Mouse (Mus musculus): Measurements from ENCODE around the gene Ppil2. TPM values are rescaled to one million over a fixed set of nuclear protein-coding genes. Genes with fewer than 3 reads are reported as not detected.

The Ppil2 gene
- polyA plus RNA-seq, 1 experiment from 2014 or later = 142 TPM

DNA sequence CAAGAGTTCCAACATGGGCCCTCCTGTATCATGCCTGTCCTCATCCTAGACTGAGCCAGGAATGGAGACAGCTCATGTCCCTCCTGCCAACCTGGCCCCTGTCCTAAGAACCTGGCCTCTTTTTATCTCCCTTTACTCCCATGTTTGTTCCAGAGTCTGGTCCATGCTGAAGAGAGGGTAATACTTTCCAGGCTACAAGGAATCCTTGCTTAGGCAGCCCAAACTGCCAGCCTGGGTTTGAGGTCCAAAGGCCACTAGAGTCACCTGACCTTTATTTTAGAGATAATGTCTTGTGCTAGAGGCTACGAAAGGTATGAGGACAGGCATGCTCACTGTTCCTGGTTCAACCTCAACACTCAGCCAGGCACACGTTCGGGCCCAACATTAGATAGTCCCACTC is 14.1 kb downstream of the Ppil2 start:
- Histone ChIP-seq H3K9ac (no peak overlapping the region), H3K4me2 (replicated peaks) (no peak overlapping the region), H3K27me3 (no peaks in the 10 kb centered on the region), H3K27ac (replicated peaks) (no peak overlapping the region), H3K4me3 (replicated peaks) (no peak overlapping the region), H3K4me1 (no peaks in the 10 kb centered on the region), H3K36me3 (peaks cover 94% of the 10 kb centered on the region), H3K9me3 (replicated peaks) (no peaks in the 10 kb centered on the region)
- no peak for ATAC-seq (ENCODE audit: insufficient number of reproducible peaks, low FRiP score, low TSS enrichment, low read depth)
- 95% methylated on average over 3 of the region's 3 CpGs for WGBS

DNA sequence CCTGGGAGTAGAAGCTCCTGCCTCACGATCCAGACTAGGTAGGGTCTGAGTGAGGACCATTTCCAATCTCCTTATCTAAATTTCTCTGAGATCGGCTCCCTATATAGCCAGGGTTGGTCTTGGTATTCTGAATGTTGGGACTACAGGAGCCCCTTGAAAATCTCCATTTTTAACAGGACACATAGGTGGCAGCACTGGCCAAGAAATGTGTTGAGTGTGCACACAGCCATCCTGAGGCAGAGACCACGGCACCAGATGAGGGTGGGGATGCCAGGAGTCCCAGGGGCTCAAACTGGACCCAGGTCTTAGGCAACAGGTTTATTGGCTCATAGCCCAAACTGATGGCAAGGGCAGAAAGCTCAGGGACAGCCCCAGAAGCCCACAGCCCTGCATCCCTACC is 22.7 kb downstream of the Ppil2 start:
- no peaks in the 10 kb centered on the region for H3K4me1 ChIP-seq
- WGBS = 70% methylated on average over 3 of the region's 3 CpGs
- no peak overlapping the region for H3K9ac ChIP-seq
- ATAC-seq (ENCODE audit: insufficient number of reproducible peaks, low FRiP score, low TSS enrichment, low read depth) = no peak
- no peaks in the 10 kb centered on the region for H3K27me3 ChIP-seq
- H3K27ac ChIP-seq (replicated peaks) = no peak overlapping the region
- no peak overlapping the region for H3K4me3 ChIP-seq (replicated peaks)
- no peak overlapping the region for H3K4me2 ChIP-seq (replicated peaks)
- H3K9me3 ChIP-seq (replicated peaks) = no peaks in the 10 kb centered on the region
- peaks cover 98% of the 10 kb centered on the region for H3K36me3 ChIP-seq

DNA sequence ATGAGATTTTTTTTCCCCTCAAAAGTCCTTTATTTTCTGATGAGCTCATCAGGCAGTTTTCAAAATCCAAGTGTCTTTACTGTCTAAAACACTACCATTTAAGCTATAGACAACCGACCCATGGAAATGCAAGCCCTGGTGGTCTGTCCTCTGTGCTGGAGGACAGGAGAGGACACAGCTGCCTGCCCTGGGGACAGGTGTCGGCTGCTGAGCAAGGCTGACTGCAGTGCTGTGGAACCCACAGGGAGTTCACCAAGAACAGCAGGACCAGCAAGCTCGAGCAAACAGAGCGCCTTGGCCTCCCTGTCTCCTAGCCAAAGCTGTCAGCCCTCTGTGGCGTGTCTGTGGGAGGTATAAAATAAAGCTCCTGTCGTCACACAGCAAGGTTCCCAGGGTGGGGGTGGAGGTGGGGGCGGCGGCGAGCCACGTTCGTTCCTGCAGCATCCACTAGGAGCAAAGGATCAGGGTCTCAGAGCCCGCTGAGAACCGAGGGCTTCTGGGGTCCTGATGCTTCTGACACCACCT is 24.3 kb downstream of the Ppil2 start:
- ATAC-seq (ENCODE audit: insufficient number of reproducible peaks, low FRiP score, low TSS enrichment, low read depth) = no peak
- peaks cover 98% of the 10 kb centered on the region for H3K36me3 ChIP-seq
- no peak overlapping the region for H3K9ac ChIP-seq
- H3K4me2 ChIP-seq (replicated peaks) = no peak overlapping the region
- H3K27ac ChIP-seq (replicated peaks) = no peak overlapping the region
- H3K4me3 ChIP-seq (replicated peaks) = no peak overlapping the region
- H3K27me3 ChIP-seq = no peaks in the 10 kb centered on the region
- no peaks in the 10 kb centered on the region for H3K9me3 ChIP-seq (replicated peaks)
- WGBS = 76% methylated on average over 13 of the region's 13 CpGs
- H3K4me1 ChIP-seq = no peaks in the 10 kb centered on the region

DNA sequence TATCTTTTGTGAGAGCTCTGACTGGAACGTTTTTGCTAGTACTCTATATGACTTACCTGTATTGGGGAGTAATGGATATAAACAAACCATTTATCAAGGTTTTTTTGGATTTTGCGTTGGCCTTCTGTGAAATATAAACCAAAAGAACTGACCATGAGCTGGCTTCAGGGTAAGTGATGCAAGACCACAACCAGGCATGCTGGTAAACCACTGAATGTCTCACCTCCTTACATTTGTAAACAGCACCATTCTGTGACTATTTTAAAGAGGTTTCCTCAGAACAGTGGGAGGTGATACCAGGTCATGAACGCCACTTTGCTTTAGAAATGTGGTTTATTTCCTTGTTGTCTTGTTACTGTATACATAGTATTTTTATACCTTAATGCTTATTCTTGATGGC is 24.8 kb downstream of the Ppil2 start:
- no peaks in the 10 kb centered on the region for H3K27me3 ChIP-seq
- ATAC-seq (ENCODE audit: insufficient number of reproducible peaks, low FRiP score, low TSS enrichment, low read depth) = no peak
- peaks cover 97% of the 10 kb centered on the region for H3K36me3 ChIP-seq
- no peaks in the 10 kb centered on the region for H3K9me3 ChIP-seq (replicated peaks)
- H3K4me1 ChIP-seq = no peaks in the 10 kb centered on the region
- no peak overlapping the region for H3K27ac ChIP-seq (replicated peaks)
- no peak overlapping the region for H3K9ac ChIP-seq
- H3K4me2 ChIP-seq (replicated peaks) = no peak overlapping the region
- WGBS = 82% methylated on average over 3 of the region's 3 CpGs
- H3K4me3 ChIP-seq (replicated peaks) = no peak overlapping the region

DNA sequence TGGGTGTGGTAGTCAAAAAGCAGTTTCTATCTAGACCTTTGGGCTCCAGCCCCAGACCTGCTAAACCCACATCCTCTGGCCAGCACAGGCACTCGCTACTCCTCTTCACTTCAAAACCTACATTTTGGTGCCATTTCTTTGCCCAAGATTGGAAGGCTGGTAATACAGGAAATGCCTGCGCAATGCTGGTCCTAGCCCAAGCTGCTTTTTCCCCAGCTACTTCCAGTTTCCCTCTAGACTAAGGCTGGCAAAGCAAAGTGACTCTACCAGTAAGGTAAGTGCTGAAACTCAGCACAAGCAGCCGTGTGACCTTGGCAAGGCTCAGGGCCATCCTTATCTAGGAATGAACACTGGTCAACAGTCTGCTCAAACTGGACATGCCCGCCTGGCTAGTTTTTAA is 25.4 kb downstream of the Ppil2 start:
- peaks cover 91% of the 10 kb centered on the region for H3K36me3 ChIP-seq
- H3K27ac ChIP-seq (replicated peaks) = no peak overlapping the region
- no peak for ATAC-seq (ENCODE audit: insufficient number of reproducible peaks, low FRiP score, low TSS enrichment, low read depth)

DNA sequence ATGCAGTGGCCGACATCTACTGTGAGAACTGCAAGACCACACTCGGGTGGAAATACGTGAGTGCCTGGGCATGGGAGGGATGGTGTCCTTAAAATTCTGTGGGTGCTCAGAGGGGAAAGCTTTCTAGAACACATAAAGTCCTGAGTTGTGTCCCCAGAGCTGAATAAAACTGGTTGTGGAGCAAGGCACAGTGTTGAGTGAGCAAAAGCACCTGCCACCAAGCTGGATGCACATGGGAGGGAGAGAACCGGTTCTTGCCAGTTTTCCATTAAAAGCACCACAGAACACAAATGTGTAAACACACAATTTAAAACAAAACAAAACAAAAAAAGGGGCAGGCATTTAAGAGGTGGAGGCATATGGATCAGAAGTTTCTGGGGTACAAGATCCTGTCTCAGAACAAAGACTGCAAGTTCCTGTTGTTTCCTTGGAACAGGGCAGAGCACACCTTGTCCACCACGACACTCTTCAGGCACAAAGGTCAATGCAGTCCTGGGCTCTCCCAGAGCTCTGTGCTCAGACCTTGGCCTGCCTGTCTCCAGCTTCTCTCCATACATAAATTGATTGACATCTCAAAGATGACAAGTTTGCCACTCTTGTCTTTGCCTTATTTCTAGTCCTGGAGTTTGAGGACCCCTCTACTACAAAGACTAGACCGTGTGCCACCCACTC is 28.8 kb downstream of the Ppil2 start:
- Histone ChIP-seq H3K4me1 (no peaks in the 10 kb centered on the region), H3K4me3 (replicated peaks) (no peak overlapping the region), H3K27ac (replicated peaks) (no peak overlapping the region), H3K9me3 (replicated peaks) (no peaks in the 10 kb centered on the region), H3K9ac (no peak overlapping the region), H3K27me3 (no peaks in the 10 kb centered on the region), H3K4me2 (replicated peaks) (no peak overlapping the region), H3K36me3 (peaks cover 63% of the 10 kb centered on the region)
- no peak for ATAC-seq (ENCODE audit: insufficient number of reproducible peaks, low FRiP score, low TSS enrichment, low read depth)
- 77% methylated on average over 6 of the region's 6 CpGs for WGBS

More for the DNA sequence above, 25.4 kb downstream of the Ppil2 start:
- no peaks in the 10 kb centered on the region for H3K4me1 ChIP-seq
- H3K4me2 ChIP-seq (replicated peaks) = no peak overlapping the region
- H3K4me3 ChIP-seq (replicated peaks) = no peak overlapping the region
- 91% methylated on average over 4 of the region's 4 CpGs for WGBS
- no peaks in the 10 kb centered on the region for H3K27me3 ChIP-seq
- H3K9ac ChIP-seq = no peak overlapping the region
- H3K9me3 ChIP-seq (replicated peaks) = no peaks in the 10 kb centered on the region

DNA sequence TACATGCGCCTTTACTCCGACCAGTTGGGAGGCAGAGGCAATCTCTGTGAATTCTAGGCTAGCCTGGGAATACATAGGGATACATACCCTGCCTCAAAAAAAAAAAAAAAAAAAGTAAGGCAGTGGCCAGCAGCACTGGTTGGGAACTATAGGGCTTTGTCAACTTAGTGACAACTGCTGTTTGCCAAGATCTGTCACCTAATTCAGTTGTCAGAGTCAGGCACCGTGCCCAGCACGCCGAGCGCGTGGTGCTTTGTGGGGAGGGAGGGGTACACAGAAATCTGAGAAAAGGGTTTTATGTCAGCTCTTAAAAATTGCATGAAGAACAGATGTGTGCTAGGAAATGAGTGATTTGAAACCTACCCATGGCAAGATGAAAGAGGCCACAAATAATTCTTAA is 33.0 kb downstream of the Ppil2 start:
- no peak overlapping the region for H3K9ac ChIP-seq
- no peaks in the 10 kb centered on the region for H3K4me1 ChIP-seq
- H3K9me3 ChIP-seq (replicated peaks) = no peaks in the 10 kb centered on the region
- peaks cover 46% of the 10 kb centered on the region for H3K36me3 ChIP-seq
- H3K27me3 ChIP-seq = no peaks in the 10 kb centered on the region
- ATAC-seq (ENCODE audit: insufficient number of reproducible peaks, low FRiP score, low TSS enrichment, low read depth) = no peak
- H3K4me3 ChIP-seq (replicated peaks) = no peak overlapping the region
- H3K27ac ChIP-seq (replicated peaks) = no peak overlapping the region
- 80% methylated on average over 7 of the region's 7 CpGs for WGBS
- H3K4me2 ChIP-seq (replicated peaks) = no peak overlapping the region

DNA sequence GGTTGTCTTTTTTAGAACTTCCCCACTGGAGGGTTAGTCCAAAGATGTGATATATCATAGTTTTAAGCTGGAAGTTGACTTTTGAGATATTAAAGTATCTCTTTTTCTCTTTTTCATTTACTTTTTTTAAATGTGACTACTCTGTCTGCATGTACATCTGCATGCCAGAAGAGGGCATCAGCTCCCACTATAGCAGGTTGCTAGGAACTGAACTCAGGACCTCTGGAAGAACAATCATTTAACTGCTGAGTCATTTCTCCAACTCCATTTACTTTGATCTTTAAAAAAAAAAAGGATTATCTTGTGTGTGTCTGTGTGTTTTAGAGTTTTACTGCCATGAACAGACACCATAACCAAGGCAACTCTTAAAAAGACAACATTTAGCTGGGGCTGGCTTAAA is 34.2 kb downstream of the Ppil2 start:
- H3K4me3 ChIP-seq (replicated peaks) = no peak overlapping the region
- peaks cover 33% of the 10 kb centered on the region for H3K36me3 ChIP-seq
- no peak overlapping the region for H3K27ac ChIP-seq (replicated peaks)
- no peaks in the 10 kb centered on the region for H3K9me3 ChIP-seq (replicated peaks)
- no peak for ATAC-seq (ENCODE audit: insufficient number of reproducible peaks, low FRiP score, low TSS enrichment, low read depth)
- no peak overlapping the region for H3K9ac ChIP-seq
- no peak overlapping the region for H3K4me2 ChIP-seq (replicated peaks)
- H3K27me3 ChIP-seq = no peaks in the 10 kb centered on the region
- H3K4me1 ChIP-seq = no peaks in the 10 kb centered on the region

DNA sequence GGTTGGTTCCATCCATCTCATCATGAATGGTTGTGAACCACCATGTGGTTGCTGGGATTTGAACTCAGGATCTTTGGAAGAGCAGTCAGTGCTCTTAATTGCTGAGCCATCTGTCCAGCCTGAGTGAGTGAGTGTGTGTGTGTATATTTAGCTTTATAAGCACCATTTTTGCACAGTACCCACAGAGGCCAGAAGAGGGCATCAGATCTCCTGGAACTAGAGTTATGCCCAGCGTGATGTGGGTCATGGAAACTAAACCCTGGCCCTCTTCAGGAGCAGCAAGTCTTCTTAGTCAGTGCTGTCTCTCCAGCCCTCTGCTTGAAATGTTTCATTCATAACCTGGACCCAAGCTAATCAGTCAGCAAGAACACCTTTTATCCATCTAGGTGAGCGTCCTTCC is 34.8 kb downstream of the Ppil2 start:
- H3K4me2 ChIP-seq (replicated peaks) = no peak overlapping the region
- ATAC-seq (ENCODE audit: insufficient number of reproducible peaks, low FRiP score, low TSS enrichment, low read depth) = no peak
- H3K9me3 ChIP-seq (replicated peaks) = no peaks in the 10 kb centered on the region
- 0 out of 2 replicates have a peak, but pooled peaks cover 3% of the 10 kb centered on the region for H3K4me1 ChIP-seq
- no peak overlapping the region for H3K9ac ChIP-seq
- 94% methylated on average over 2 of the region's 2 CpGs for WGBS
- H3K27me3 ChIP-seq = no peaks in the 10 kb centered on the region
- peaks cover 28% of the 10 kb centered on the region for H3K36me3 ChIP-seq
- H3K4me3 ChIP-seq (replicated peaks) = no peak overlapping the region
- no peak overlapping the region for H3K27ac ChIP-seq (replicated peaks)

DNA sequence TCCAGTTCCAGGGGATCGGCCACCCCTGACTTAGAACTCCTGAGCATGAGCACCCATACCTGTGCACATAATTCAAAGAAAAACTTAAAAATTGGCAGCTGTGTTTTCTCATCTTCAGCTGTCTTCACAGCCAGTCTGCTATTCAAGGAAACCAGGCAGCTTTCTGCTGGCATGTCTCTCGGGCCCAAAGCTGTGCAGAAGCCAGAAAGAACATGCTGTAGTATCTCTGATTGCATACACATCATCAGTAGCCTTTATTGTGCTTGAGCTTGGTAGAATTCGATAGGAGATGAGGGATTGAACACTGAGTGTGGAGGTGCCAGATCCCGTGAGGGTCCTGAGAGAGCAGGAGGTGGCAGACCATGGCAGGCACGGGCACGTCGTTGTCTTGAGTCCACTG is 38.1 kb downstream of the Ppil2 start:
- no peak overlapping the region for H3K27ac ChIP-seq (replicated peaks)
- H3K36me3 ChIP-seq = peaks cover 25% of the 10 kb centered on the region
- ATAC-seq (ENCODE audit: insufficient number of reproducible peaks, low FRiP score, low TSS enrichment, low read depth) = no peak
- no peaks in the 10 kb centered on the region for H3K27me3 ChIP-seq
- H3K4me2 ChIP-seq (replicated peaks) = no peak overlapping the region
- H3K9ac ChIP-seq = no peak overlapping the region
- no peak overlapping the region for H3K4me3 ChIP-seq (replicated peaks)
- H3K4me1 ChIP-seq = peaks cover 7% of the 10 kb centered on the region; the same call in 1 of the 2 replicates
- WGBS = 89% methylated on average over 7 of the region's 7 CpGs
- no peaks in the 10 kb centered on the region for H3K9me3 ChIP-seq (replicated peaks)

DNA sequence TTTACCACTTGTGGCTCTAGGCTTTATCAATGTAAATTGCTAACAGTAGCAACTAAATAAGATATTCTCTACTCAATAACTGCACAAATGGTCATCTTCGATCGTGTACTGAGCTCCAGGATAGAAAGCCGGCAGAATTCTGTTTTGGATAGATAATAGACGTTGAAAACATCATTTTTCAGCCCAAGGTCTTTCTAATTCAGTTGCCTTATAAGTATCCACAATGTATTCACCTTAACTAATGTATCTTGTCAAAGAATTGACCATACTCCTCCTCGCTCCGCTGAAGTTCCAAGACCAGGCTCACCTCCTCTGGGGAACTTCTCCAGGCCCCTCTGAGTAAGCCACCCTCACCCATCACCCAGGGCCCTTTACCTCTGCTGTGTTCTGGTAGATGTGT is 40.3 kb downstream of the Ppil2 start:
- H3K27ac ChIP-seq (replicated peaks) = no peak overlapping the region
- H3K4me3 ChIP-seq (replicated peaks) = peak overlapping the region; percentile 80
- no peaks in the 10 kb centered on the region for H3K27me3 ChIP-seq
- peaks cover 7% of the 10 kb centered on the region; the same call in 1 of the 2 replicates for H3K4me1 ChIP-seq
- peaks cover 16% of the 10 kb centered on the region for H3K36me3 ChIP-seq
- no peak overlapping the region for H3K9ac ChIP-seq
- no peak for ATAC-seq (ENCODE audit: insufficient number of reproducible peaks, low FRiP score, low TSS enrichment, low read depth)
- peak overlapping the region; percentile 73 for H3K4me2 ChIP-seq (replicated peaks)
- H3K9me3 ChIP-seq (replicated peaks) = no peaks in the 10 kb centered on the region
- 39% methylated on average over 6 of the region's 6 CpGs for WGBS
